Mouse (Mus musculus) forebrain, embryonic 15.5 days (tissue): ENCODE measurements around the gene Qtrt1. TPM values are rescaled to one million over a fixed set of nuclear protein-coding genes. Genes with fewer than 3 reads are reported as not detected.

ENCODE experiments used
- ATAC-seq: fragments of 200-750 bp; cut with Nextera tagmentation; replicated peaks from 2 replicates; pipeline ENCODE4 v1.8.0; 2017; ENCODE audit warnings: mild to moderate bottlenecking, moderate TSS enrichment, moderate library complexity
- H3K27ac ChIP-seq: fragments of 300-500 bp; sonication (generic); replicated peaks from 2 replicates; pipeline ENCODE4 v1.5.1; 2015; ENCODE audit warnings: mild to moderate bottlenecking, inconsistent platforms
- H3K27me3 ChIP-seq: fragments of 300-500 bp; sonication (generic); 2 replicates; pipeline ENCODE4 v1.6.1; 2015; ENCODE audit warnings: inconsistent platforms
- H3K36me3 ChIP-seq: fragments of 300-500 bp; sonication (generic); 2 replicates; pipeline ENCODE4 v1.6.1; 2015; ENCODE audit warnings: mild to moderate bottlenecking, inconsistent platforms
- H3K4me1 ChIP-seq: fragments of 300-500 bp; sonication (generic); 2 replicates; pipeline ENCODE4 v1.6.1; 2015; ENCODE audit warnings: inconsistent platforms
- H3K4me2 ChIP-seq: fragments of 300-500 bp; sonication (generic); replicated peaks from 2 replicates; pipeline ENCODE4 v1.6.1; 2015; ENCODE audit warnings: mild to moderate bottlenecking, inconsistent platforms
- H3K4me3 ChIP-seq: fragments of 300-500 bp; sonication (generic); 2 replicates; pipeline ENCODE4 v1.5.1; 2015; ENCODE audit warnings: mild to moderate bottlenecking, inconsistent platforms
- H3K9ac ChIP-seq: fragments of 300-500 bp; sonication (generic); replicated peaks from 2 replicates; pipeline ENCODE4 v1.6.1; 2015; ENCODE audit warnings: mild to moderate bottlenecking, inconsistent platforms
- H3K9me3 ChIP-seq: fragments of 300-500 bp; sonication (generic); 2 replicates; pipeline ENCODE4 v1.6.1; 2016; ENCODE audit warnings: inconsistent platforms
- whole genome bisulfite sequencing: fragments of 180-500 bp; shearing (Covaris S2); methylation state at CpG from one replicate; pipeline ENCODE4 v1.1.7; 2015; ENCODE audit warnings: mixed read lengths; 5-methylcytosine and 5-hydroxymethylcytosine counted together
- polyA plus RNA-seq: library from polyadenylated mRNA; unstranded; fragments of >200 nt; fragmentation: Nextera tagmentation; extraction: Ambion mirVana; gene quantifications from 2 replicates; pipeline ENCODE4 v1.2.1, GENCODE M21; 2015

Gene Qtrt1
- polyA plus RNA-seq, 1 experiment from 2014 or later: 49.1 TPM

DNA sequence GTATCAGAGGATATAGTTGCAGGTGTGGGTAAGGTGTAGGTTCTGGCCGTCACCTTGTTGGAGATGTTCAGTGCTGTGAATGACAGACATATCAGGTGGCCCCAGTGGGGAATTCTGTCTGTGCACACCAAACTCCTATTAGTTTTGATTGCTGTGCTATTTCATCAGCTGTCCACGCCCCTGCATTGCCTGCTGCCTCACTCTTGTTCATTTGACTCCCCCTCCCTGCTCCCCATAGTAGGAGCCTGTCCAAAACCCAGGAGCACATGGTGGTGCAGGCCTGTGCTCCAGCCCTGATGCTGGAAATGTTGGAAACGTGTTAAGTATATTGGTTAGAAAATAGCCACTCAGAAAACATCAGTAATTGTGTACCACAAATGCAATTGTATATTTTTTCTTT lies 27.8 kb downstream of the Qtrt1 start:
- WGBS: 71% methylated on average over 3 of the region's 3 CpGs

DNA sequence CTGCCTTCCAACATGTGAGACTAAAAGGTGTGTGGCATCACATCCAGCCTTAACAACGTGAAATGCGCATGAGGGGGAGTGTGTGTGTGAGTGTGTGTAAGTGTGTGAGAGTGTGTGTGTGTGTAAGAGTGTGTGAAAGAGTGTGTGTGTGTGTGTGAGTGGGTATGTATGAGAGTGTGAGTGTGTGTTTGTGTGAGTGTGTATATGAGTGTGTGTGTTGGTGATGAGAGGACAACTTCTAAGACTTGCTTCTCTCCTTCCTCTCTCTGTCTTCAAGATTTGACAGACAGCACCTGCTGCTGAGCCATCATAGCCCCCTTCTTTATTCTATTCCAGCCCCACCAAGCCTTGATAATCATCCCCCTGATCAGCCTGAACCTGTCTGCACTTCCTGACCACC lies 28.3 kb downstream of the Qtrt1 start:
- 0 out of 2 replicates have a peak, but pooled peaks cover 8% of the 10 kb centered on the region for H3K4me1 ChIP-seq
- no peak for ATAC-seq
- H3K27ac ChIP-seq: no peak overlapping the region
- H3K36me3 ChIP-seq: no peaks in the 10 kb centered on the region
- no peak overlapping the region for H3K4me2 ChIP-seq
- no peak overlapping the region for H3K4me3 ChIP-seq
- H3K9me3 ChIP-seq: no peaks in the 10 kb centered on the region
- no peak overlapping the region for H3K9ac ChIP-seq
- WGBS: 89% methylated on average over 2 of the region's 2 CpGs
- H3K27me3 ChIP-seq: no peaks in the 10 kb centered on the region

More for the DNA sequence above, 27.8 kb downstream of the Qtrt1 start:
- no peak overlapping the region for H3K4me2 ChIP-seq
- no peak overlapping the region for H3K9ac ChIP-seq
- H3K4me1 ChIP-seq: peaks cover 8% of the 10 kb centered on the region; the same call in 1 of the 2 replicates
- no peak overlapping the region for H3K27ac ChIP-seq
- no peaks in the 10 kb centered on the region for H3K27me3 ChIP-seq
- H3K9me3 ChIP-seq: no peaks in the 10 kb centered on the region
- no peaks in the 10 kb centered on the region for H3K36me3 ChIP-seq
- ATAC-seq: no peak
- H3K4me3 ChIP-seq: no peak overlapping the region

DNA sequence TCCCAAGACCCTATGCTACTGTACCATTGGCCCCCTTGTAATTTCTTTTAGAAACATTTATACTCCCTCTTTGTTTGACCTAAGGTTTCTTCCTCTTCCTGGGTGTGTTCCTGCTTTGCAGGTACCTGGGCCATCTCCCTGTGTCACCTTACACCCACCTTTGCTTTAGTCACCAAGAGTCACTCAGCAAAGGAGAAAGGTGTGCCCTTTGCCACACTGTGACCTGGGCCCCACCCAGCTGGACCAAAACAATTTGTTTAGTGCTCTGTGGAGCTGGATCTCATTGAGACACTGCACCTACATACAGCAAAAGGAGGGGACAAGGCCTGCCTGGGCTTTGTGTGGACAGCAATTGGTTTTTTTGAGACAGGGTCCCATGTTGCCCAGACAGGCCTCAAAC lies 28.8 kb downstream of the Qtrt1 start:
- Histone ChIP-seq H3K36me3 (no peaks in the 10 kb centered on the region), H3K9me3 (no peaks in the 10 kb centered on the region), H3K4me3 (no peak overlapping the region), H3K27me3 (no peaks in the 10 kb centered on the region), H3K9ac (no peak overlapping the region), H3K4me1 (0 out of 2 replicates have a peak, but pooled peaks cover 8% of the 10 kb centered on the region), H3K4me2 (no peak overlapping the region), H3K27ac (no peak overlapping the region)
- ATAC-seq: no peak

DNA sequence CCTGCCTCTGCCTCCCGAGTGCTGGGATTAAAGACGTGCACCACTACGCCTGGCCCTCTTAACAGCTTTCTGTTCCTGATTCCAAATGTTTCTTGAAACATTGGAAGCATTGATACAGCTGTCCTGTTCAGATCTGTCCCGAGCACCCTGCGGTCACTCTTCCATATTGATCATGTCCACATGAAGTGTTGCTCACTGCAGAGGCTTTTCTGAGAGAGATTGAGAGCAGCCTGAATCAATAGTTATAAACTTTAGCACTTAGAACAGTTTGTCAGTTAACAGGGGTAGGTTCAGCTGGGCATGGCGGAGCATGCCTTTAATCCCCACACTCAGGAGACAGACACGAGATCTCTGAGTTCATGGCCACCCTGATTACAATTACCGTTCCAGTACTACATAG lies 32.2 kb downstream of the Qtrt1 start:
- H3K4me2 ChIP-seq: no peak overlapping the region
- no peak overlapping the region for H3K27ac ChIP-seq
- H3K4me3 ChIP-seq: no peak overlapping the region
- H3K9me3 ChIP-seq: no peaks in the 10 kb centered on the region
- H3K4me1 ChIP-seq: 0 out of 2 replicates have a peak, but pooled peaks cover 5% of the 10 kb centered on the region
- ATAC-seq: no peak
- no peak overlapping the region for H3K9ac ChIP-seq
- H3K36me3 ChIP-seq: no peaks in the 10 kb centered on the region
- 95% methylated on average over 8 of the region's 8 CpGs for WGBS
- H3K27me3 ChIP-seq: no peaks in the 10 kb centered on the region

DNA sequence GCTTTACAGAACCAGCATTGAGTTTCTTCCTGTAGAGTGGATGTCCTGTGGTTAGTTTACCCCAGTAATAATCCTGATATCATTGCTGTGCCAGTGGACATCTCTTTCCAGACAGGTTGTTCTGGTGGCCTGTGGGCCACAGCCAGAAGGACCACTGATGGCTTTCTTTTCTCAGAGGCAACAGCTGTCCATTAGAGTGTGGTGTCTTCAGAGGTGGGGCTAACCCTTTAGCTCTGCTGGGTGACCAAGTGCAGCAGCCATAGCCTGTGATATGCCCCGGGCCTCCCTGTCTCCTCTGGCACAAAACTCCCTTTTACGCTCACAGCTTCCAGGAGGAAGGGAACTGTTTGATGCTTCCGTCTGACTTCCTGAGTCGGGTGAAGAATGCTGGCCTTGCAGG lies 32.9 kb downstream of the Qtrt1 start:
- ATAC-seq: no peak
- Histone ChIP-seq H3K4me2 (no peak overlapping the region), H3K27ac (no peak overlapping the region), H3K36me3 (no peaks in the 10 kb centered on the region), H3K4me1 (0 out of 2 replicates have a peak, but pooled peaks cover under 1% of the 10 kb centered on the region), H3K27me3 (no peaks in the 10 kb centered on the region), H3K9ac (no peak overlapping the region), H3K9me3 (no peaks in the 10 kb centered on the region), H3K4me3 (no peak overlapping the region)
- 98% methylated on average over 4 of the region's 4 CpGs for WGBS

DNA sequence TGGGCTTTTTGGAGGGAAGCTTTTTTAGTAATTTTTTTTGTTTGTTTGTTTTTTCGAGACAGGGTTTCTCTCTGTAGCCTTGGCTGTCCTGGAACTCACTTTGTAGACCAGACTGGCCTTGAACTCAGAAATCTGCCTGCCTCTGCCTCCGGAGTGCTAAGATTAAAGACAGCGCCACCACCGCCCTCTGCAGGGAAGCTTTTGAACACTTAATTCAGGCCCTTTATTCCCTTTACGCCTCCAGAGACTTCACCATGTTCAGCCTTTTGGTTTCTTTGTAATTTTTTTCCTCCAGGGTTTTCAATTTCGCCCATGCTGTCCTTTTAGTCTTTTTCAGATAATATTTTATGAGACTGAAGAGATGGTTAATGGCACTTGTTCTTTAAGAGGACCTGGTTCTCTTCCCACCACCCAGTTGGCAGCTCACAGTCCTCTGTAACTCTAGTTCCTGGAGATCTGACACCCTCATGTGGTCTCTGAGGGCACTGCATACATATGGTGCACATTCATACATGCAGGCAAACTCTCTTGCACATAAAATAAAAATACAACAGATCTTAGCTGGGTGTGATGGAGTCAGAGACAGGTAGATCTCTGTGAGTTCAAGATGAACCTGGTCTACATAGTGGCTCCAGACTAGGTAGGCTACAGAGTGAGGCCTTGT lies 33.6 kb downstream of the Qtrt1 start:
- Histone ChIP-seq H3K27ac (no peak overlapping the region), H3K36me3 (no peaks in the 10 kb centered on the region), H3K4me1 (no peaks in the 10 kb centered on the region), H3K9me3 (no peaks in the 10 kb centered on the region), H3K4me2 (no peak overlapping the region), H3K27me3 (no peaks in the 10 kb centered on the region), H3K4me3 (no peak overlapping the region), H3K9ac (no peak overlapping the region)
- no peak for ATAC-seq
- 91% methylated on average over 6 of the region's 6 CpGs for WGBS

DNA sequence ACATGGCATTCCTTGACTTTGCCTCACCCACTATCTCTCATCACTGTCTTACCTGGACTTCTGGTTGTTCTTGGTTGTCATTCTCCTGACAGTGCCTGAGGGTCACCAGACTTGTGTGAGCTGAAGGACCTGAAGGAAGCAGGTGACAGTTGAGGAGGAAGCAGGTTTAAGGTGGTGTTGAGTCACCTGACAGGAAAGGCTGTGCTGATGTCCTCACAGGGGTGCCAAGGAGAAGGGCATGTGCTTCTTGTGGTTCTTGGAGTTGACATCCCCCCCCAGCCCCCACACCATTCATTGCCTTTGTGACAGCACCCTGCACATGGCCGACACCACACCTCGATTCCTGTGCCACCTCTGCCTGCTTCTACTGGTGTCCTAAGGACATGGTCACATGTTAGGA lies 36.1 kb downstream of the Qtrt1 start:
- H3K27me3 ChIP-seq: no peaks in the 10 kb centered on the region
- H3K27ac ChIP-seq: no peak overlapping the region
- ATAC-seq: no peak
- H3K9ac ChIP-seq: no peak overlapping the region
- no peak overlapping the region for H3K4me2 ChIP-seq
- no peaks in the 10 kb centered on the region for H3K9me3 ChIP-seq
- no peaks in the 10 kb centered on the region for H3K36me3 ChIP-seq
- H3K4me1 ChIP-seq: no peaks in the 10 kb centered on the region
- no peak overlapping the region for H3K4me3 ChIP-seq
- WGBS: 93% methylated on average over 2 of the region's 2 CpGs

DNA sequence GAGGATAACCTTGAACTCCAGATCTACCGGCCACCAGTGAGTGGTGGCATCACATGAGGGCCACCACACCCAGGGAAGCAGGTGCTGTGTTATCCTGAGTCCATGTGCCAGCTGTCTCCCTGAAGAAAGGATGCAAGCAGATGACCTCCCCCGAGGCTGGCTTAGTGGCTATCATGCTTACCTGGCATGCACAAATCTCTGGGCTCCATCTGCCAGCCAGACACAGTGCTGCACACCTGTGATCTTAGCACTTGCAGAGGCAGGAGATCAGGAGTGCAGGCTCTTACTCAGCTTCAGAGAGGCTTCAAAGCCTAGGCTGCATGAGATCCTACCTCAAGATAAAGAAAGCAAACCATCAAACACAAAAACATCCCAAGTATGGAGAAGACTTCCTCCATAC lies 38.1 kb downstream of the Qtrt1 start:
- no peak for ATAC-seq
- 90% methylated on average over 2 of the region's 2 CpGs for WGBS
- Histone ChIP-seq H3K4me3 (no peak overlapping the region), H3K27ac (no peak overlapping the region), H3K4me2 (no peak overlapping the region), H3K27me3 (no peaks in the 10 kb centered on the region), H3K9me3 (no peaks in the 10 kb centered on the region), H3K36me3 (no peaks in the 10 kb centered on the region), H3K9ac (no peak overlapping the region), H3K4me1 (no peaks in the 10 kb centered on the region)

DNA sequence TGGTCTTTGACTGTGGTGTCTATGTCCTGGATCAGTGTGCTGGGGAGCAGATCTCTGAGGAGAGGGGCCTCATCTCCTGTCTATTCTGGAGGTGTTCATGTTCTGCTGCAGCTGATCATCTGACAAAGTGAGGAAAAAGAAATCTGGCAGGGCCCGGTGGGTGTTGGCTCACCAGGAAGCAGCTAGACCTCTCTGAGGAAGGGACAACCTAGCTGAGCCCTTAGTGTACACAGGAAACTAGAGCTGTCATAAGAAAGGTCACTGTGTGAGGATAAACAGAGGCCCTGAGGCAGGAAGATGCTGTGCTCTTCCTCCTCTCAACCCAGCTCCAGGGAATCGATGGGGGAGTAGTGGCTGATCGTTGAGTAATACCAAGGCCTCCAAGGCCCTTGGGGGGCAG lies 38.6 kb downstream of the Qtrt1 start:
- no peak overlapping the region for H3K9ac ChIP-seq

DNA sequence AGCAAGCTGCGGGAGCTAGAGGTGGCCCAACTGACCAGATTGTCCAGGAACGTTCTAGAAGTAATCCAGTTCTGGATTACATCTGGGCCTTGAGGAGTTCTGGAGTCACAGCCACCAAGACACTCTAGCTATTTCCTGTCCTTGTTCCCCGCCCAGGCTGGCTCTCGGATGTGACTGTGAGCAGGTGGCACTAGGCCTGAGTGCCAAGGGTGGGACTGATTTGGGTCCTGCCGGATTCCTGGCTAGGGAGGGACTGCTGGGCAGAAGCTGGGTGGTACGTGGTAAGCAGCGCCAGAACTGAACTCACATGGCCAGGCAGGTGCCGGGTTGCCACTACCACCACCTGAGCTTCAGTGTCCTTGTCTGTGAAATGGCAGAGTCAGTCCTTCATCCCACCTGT lies 39.8 kb downstream of the Qtrt1 start:
- no peak overlapping the region for H3K9ac ChIP-seq
- no peaks in the 10 kb centered on the region for H3K36me3 ChIP-seq
- H3K9me3 ChIP-seq: no peaks in the 10 kb centered on the region
- no peak for ATAC-seq
- H3K4me3 ChIP-seq: no peak overlapping the region
- H3K4me1 ChIP-seq: no peaks in the 10 kb centered on the region
- H3K27me3 ChIP-seq: no peaks in the 10 kb centered on the region
- no peak overlapping the region for H3K27ac ChIP-seq
- no peak overlapping the region for H3K4me2 ChIP-seq
- 89% methylated on average over 8 of the region's 8 CpGs for WGBS

More for the DNA sequence above, 38.6 kb downstream of the Qtrt1 start:
- no peaks in the 10 kb centered on the region for H3K9me3 ChIP-seq
- no peaks in the 10 kb centered on the region for H3K36me3 ChIP-seq
- no peak overlapping the region for H3K27ac ChIP-seq
- no peaks in the 10 kb centered on the region for H3K27me3 ChIP-seq
- no peak overlapping the region for H3K4me3 ChIP-seq
- H3K4me1 ChIP-seq: no peaks in the 10 kb centered on the region
- no peak for ATAC-seq
- WGBS: 87% methylated on average over 3 of the region's 3 CpGs
- no peak overlapping the region for H3K4me2 ChIP-seq

DNA sequence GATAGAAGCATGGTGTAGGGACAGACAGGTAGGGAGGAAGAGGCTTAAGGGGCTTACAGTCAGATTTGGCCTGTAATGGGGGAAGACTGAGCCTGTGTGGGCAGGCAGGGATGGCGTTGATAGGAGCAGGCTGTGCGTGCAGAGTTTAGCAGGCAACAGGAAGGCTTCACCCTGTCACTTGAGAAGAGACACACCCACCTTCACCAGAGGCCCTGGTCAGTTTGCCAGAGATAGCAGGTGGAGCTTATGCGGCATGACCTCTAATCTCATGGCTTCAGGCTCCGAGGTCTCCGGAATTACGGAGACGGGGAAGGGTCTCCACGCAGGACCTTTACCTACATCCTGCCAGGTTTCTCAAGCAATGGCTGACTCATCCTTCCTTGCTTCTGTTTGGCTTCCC lies 40.2 kb downstream of the Qtrt1 start:
- Histone ChIP-seq H3K9me3 (no peaks in the 10 kb centered on the region), H3K36me3 (no peaks in the 10 kb centered on the region), H3K4me3 (no peak overlapping the region), H3K27me3 (no peaks in the 10 kb centered on the region), H3K27ac (no peak overlapping the region), H3K9ac (no peak overlapping the region), H3K4me1 (no peaks in the 10 kb centered on the region), H3K4me2 (no peak overlapping the region)
- 91% methylated on average over 8 of the region's 8 CpGs for WGBS
- ATAC-seq: no peak

DNA sequence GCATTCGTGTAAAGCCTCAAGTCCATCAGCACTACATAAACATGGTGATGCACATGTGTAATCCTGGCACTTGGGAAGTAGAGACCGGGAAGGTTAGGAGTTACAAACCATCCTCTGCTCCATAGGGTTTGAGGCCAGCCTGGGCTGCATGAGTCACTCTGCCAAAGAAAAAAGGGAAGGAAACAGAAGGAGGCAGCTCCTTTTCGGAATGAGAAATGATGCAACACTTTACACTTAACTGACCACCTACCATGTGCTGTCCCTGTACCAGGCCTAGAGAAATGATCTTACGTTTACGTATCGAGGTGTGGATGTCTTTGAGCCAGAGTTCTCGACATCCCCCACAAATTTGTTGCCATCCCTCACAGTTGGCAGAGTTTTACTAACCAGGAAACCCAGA lies 41.4 kb downstream of the Qtrt1 start:
- 91% methylated on average over 7 of the region's 7 CpGs for WGBS

DNA sequence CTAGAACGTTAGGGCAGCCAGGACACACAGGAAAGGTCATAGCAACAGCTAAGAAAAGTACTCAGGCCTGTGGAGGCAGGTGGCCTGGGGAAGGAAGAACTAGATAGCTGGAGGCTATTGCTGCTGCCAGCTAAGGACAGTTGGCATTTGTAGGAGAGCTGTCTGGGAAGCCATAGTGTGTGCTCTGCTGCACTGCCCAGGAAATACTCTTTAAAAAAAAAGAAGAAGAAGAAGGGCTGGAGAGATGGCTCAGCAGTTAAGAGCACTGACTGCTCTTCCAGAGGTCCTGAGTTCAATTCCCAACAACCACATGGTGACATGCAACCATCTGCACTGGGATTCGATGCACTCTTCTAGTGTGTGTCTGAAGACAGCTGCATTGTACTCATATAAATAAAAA lies 41.8 kb downstream of the Qtrt1 start:
- Histone ChIP-seq H3K27me3 (no peaks in the 10 kb centered on the region), H3K27ac (no peak overlapping the region), H3K9ac (no peak overlapping the region), H3K9me3 (no peaks in the 10 kb centered on the region), H3K4me3 (no peak overlapping the region), H3K36me3 (no peaks in the 10 kb centered on the region), H3K4me2 (no peak overlapping the region), H3K4me1 (no peaks in the 10 kb centered on the region)
- 89% methylated on average over 2 of the region's 2 CpGs for WGBS
- no peak for ATAC-seq

More for the DNA sequence above, 41.4 kb downstream of the Qtrt1 start:
- H3K4me3 ChIP-seq: no peak overlapping the region
- no peak overlapping the region for H3K27ac ChIP-seq
- no peak for ATAC-seq
- H3K27me3 ChIP-seq: no peaks in the 10 kb centered on the region
- H3K9ac ChIP-seq: no peak overlapping the region
- no peak overlapping the region for H3K4me2 ChIP-seq
- no peaks in the 10 kb centered on the region for H3K9me3 ChIP-seq
- H3K36me3 ChIP-seq: no peaks in the 10 kb centered on the region
- H3K4me1 ChIP-seq: no peaks in the 10 kb centered on the region
